Mouse (Mus musculus) c-Kit-positive CD71-positive TER-119-negative erythroid progenitor cells, embryonic 14.5 days (primary cell): ENCODE measurements at regions not wholly inside any gene's neighbourhood (a gene's known extent, or its start where the extent isn't known, plus 50 kb on each side); places are given as distances from the start of the nearest gene placed in this dataset.

Experiments used
- DNase-seq: peaks from one replicate; pipeline ENCODE4 v3.0.0-alpha.2; 2013; ENCODE audit warnings: low read depth

DNA sequence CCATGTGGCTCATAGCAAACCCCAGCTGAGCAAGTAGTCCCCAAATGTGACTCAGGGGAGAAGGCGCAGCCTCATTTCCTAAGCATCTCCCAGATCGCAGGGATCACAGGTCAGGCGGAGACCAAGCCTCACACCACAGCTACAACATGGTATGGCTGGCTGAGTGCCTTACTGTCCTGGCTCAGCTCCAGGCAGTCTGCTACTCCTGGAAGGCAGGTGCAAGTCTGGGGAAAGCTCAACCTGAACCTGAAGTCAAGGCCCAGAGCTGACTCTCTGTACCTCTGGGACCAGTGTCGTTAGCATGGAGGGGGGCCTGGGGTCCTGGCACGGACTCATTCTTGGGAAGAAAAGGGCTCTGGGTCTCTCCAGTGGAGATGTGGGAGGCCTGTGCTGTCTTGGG lies 113.0 kb upstream of the A530016L24Rik start:
- DNase-seq = no peak

DNA sequence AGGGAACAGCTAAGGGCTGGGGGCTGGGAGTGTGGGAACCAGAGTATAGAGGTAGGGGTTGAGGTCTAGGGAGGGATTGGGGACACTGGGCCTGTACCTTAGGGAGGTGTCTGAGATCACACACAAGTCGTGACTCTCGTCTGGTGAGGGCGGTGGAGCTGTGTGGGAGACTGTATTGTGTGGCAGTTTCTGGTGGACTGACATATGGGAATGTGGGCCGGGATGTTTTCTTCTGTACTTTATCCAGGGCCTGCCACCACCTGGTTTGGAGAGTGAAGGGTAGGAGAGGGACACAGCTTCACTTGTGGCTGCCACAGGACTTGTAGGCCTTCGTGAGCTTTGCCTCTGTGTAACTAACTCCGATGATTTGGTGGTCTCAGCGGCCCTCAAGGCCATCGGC lies 112.5 kb upstream of the A530016L24Rik start:
- no peak for DNase-seq

DNA sequence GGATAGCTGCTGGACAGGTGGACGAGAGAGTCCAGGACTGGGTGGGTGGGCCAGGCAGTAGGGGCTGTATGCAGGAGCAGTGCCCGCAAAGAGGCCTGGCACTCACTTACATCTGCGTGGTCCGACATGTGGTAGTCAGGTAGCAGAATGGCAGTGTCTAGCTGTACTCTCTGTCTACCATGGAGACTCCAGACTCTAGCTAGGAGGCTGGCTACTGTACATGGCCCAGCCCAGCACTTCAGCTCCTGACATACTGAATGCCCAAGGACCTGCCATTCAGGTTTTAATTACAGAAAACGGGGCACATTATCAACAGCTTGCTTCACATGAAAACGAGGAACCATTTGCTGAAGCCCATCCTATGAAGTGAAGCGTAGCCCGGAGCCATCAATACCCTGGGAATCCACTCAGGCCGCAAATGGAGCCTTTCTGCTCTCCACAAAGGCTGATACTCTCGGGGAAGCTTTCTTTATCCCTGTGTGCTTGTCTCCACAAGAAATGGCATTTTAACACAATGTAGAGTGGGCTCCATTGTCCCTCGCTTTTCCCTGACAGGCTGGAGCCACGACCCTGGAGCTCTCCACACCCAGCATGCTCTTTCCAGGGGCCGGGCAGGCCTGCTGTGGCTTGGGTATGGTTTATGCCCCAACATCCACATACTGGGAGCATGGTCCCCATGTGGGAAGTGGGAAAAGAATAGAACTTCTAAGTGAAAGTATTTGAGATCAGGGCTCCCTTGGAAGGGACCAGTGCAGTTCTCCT lies 110.6 kb upstream of the A530016L24Rik start:
- no peak for DNase-seq

DNA sequence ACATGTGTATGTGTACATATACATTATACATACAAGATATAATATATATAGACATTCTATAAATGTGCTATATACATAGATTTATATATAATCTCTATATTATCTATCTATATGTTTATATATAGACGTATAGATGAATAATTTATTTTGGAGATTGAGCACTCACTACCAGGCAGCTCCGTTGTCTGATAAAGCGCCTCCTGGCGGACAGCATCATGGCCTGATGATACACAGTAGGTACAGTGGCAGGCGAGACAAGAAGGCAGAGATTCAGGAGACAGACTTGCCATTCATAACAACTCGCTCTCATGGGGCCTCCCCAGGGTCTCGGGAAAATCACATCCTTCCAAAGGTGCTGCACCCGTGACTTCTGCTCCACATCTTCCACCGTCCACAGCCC lies 101.4 kb upstream of the A530016L24Rik start:
- no peak for DNase-seq

DNA sequence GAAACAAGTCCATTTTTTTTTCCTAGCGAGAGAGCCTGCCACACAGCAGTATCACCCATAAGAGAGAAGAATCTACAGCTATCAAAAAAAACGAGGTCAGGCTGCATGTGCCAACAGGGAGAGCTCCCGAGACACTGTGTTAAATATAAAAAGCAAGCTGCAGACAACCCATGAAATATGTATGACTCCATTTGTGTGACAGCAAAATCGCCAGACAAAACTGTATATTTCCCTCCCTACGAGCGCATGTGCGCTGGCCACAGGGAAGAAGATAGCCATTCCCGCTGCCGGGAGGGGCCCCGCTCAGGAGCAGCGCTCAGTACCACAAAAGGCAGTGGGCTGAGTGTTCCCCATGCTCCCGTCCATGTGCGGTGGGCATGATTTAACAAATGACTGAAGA lies 93.3 kb upstream of the A530016L24Rik start:
- DNase-seq = no peak

DNA sequence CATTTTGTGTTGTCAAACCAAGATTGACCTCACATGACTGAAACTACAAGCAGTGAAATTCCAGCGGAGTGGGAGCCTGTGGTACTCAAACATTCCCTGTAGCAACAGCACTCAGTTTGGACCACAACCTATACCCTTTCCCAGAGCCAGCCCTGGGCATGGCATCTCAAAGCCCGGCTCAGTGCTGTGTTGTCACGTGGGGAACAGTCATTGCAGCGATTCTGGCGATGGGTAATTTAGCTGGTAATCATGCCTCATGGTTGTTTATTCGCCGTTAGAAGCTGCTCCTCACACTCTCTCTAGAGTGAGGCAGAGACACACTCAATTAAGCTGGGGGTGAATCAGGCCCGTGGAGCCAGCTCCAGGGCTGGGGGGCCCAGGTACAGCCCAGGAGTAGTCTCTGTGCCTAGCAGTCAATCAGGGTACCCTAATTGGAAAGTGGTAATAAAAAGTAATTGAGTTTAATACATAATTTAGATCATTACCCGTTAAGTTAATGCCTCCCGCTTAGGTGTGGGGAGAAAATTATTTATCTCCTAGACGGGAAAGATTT lies 85.5 kb upstream of the A530016L24Rik start:
- DNase-seq = no peak

DNA sequence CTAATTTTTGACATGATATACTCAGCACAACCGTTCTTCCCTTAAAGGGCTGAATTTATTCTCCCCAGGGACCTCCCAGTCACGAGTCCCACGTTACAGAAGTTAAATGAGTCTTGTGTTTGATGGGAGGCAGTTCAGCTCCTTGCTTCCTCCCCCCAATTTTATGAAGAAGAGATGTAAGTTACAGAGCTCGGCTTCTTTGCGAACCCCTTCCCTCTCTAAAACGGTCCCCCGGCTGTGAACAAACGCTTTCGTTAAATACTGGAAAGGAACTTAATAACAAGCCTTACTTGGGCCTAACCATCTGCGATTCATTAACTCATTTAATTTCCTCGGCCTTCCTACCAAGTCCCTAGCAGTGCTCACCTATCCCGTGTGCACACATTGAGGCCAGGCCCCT lies 84.9 kb upstream of the A530016L24Rik start:
- DNase-seq = no peak

DNA sequence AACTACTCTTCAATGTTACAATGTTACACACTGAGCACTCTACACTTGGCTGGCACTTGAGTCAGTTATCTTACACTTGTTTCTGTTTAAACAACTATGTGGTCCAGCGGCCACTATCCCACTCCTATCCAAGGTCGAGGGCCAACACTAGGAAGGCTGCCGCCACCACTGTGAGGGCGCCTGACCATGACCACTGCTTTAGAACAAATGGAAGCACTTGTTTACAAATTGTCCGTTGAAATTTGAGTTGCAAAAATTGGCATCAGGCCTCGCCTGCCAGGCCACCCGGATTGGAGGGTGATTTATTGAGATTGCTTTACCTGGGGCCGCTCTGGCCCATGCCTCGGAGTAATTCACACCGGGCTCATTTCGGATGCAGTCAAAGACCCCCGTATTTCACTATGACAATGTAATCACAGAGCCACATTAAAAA lies 83.5 kb upstream of the A530016L24Rik start:
- no peak for DNase-seq

DNA sequence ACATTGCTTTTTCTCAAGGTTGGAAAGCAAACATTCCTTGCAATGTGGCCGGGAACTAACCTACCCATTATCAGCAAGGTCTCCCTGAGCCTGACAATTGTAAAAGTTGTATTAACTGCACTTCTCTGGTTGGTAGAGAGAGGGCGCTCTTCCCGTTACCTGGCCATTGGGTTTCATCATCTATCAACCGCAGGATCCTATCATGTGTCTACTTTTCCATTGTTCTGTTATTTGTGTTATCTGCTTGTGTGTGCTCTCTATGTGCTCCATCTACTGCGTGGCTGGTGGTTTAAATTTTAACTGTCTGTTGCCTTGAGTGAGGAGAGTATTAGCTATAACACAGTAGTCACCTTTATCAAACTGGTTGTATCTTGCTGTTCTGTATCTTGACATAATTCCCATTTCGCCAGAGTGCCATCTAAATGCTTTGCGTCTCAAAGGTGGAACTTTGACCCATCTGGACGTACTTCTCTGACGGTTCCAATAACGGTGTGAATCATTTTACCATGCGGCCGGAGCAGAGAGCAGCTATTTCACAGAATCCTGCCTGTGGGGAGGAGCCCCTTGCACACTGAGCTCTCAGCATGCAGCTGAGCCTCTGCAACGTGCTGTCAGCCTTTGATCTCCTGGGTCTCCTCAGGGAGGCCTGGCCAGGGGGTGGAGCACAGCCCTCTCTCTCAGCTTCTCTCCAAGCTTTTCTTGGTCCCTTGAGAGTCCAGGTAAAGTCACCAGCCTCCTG lies 77.5 kb upstream of the A530016L24Rik start:
- no peak for DNase-seq

DNA sequence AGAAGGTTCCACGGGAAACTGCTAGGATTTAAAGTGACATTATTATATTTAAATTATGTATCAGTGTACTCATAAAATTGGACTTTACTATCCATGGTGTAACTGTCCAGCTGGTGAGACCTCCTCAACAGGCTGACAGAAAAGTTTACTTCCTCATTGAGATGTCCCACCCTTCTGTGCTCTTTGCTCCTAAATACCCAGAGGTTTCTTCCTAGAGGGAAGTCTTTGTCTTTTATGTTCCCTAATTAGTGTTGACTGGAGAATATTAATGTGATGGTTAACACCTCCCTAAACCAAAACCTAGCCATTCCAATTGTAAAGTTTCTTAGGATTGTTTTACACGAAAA lies 76.9 kb upstream of the A530016L24Rik start:
- DNase-seq = no peak

DNA sequence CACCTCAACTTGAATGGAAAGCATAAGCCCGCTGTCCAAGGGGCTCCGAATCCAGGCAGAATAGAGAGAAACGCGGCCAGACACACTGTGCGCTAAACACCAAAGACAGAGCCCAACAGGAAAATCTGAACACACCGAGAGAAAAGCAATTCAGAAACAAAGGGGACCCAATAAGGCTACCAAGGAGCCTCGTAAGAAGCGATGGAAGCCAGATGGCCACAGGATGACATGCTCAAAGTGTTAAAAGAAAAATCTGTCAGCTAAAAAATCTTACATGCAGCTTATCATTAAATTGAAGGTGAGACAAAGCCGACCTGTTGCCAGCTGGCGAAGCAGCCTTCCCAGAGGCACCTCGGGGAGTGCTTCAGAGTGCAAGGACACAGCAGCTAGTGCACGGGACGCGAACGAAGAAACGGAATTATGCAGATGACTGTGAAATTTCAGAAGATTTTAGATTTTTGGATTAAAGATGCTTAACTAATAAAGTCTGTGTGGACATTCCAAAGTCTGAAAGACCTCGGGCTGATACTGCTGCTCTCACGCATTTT lies 73.2 kb upstream of the A530016L24Rik start:
- DNase-seq = no peak

DNA sequence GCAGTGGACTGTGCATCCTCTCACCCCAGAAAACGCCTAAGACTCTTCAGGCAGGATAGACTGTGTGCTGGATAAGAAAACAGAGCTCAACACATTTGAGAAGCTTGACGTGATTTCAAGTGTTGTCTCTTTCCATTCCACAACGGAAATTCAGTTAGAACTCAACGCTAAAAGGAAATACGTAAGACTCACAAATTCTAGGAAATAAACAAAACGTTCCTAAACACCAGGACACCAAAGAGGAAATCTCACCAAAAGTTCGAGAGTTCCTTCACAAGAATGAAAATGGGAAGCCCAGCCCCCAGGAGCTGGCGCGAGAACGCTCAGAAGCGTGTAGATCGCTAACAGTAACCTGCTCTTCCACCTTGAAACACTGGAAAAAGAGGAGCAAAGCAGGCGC lies 72.7 kb upstream of the A530016L24Rik start:
- DNase-seq = no peak

DNA sequence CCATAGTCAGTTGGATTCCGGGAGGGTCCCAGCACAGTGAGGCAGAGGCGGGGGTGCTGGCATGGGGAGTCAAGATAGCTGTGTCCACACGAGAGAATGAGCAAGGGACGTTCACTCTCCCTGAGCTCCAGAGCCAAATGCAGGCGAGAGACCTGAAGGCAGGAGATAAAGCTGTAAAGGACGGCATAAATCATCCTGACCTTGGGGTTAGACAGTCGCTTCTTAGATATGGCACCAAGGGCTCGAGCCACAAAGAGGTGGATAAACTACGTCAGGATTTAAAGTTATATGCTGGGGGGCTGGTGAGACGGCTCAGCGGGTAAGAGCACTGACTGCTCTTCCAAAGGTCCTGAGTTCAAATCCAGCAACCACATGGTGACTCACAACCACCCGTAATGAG lies 70.6 kb upstream of the A530016L24Rik start:
- no peak for DNase-seq

DNA sequence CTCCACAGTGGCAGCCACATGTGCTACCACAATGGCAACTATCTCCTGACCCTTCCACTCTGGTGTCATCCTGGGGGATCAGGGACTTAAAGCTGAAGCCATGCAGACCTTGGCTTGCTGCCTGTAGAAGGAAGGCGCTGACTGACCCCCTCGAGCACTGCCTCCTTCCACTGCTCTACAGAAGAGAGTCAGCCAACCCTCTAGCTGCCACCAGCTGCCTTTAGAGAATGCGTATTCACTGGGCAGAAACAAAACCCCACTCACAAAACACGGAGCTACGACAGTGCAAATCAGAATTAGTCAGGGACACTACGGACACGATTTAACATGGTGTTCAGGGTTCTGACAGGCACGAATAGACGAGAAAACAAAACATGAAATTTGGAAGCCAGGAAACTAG lies 67.1 kb upstream of the A530016L24Rik start:
- no peak for DNase-seq

DNA sequence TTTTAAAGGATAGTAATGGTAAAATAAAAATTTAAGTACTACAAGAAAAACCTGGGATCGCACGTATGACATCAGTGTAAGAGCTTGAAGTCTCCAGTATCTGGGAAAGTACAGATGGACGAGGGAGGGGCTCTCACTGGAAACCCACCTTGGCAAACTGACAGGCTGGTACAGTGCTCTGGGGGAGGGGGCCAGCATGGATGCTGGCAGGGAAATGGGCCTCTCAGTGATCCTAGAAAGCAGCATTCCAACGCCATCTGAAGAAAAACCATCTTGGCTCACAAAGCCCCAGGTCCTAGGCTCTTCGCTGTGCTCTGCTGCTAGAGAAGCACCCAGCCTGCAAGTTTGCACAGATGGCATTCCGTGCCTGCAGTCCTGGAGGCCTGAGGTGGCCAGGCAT lies 65.1 kb upstream of the A530016L24Rik start:
- DNase-seq = no peak

DNA sequence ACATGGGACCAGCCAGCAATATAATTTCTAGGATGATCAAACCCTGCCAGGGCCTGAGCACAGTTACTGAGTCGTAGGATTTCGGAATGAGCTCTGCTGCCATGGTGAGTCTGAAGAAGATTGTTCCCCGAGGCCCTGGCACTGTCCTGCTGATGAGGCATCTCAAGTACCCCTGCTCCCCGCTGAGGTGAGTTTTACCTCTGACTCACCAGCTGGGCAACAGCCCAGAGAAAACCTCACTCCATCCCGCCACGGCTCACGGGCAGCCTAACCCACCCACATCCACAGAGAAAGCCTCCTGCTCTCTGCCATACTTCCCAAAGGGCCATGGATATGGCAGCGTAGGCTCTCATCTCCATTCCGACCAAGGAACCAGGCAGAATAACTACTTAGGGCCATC lies 62.6 kb upstream of the A530016L24Rik start:
- DNase-seq = no peak

DNA sequence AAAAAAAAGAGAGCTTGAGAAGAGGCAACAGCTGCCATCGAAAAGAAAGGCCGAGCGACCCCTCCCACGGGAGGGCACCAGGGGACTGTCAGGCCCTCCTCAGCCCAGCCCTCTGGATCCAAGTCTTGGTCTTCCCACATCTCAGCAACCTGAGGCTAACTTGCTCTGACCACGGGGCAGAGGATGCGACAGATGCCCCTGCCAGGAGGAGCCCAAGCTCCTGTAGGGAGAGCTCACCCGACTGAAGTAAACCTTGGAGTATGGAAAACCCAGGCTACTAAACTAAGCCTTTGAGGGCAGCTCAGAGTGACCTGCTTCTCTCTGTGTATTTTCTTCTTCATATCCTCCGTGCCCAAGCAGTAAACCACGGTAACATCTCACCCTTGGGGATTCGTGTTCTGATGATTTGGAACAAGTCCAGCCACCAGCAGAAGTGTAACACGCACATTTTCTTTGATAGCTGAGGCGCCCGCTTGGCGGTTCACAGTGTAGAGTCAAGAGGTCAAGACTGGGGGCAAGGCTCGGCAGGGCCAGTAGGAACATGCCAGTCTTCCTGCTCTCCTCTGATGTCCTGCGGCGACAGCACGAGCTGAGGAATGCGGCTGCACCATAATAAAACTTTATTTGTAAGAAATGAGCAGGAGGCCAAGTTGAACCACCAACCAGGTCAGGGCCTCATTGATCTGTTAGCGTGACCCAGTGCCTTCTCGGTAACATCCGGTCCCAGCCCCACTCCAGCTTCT lies 59.0 kb upstream of the A530016L24Rik start:
- no peak for DNase-seq

DNA sequence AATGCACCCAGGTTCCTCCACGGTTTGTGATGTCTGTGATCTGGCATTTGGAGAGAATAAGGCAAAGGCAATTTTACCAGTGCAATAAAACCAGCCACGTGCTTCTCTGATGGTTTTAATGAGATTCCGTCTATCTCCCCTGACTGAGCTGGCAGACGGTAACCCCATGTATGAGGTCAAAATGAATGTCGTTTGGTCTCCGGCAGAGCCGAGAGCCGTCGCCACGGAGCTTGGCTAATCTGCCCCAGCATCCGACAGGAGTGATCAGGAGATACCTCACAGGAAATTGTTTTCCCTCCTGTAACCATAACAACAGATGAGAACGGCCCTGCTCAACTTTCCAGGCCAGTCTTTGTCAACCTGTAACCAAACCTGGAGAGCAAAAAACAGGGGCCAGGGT lies 55.9 kb upstream of the A530016L24Rik start:
- DNase-seq = no peak

DNA sequence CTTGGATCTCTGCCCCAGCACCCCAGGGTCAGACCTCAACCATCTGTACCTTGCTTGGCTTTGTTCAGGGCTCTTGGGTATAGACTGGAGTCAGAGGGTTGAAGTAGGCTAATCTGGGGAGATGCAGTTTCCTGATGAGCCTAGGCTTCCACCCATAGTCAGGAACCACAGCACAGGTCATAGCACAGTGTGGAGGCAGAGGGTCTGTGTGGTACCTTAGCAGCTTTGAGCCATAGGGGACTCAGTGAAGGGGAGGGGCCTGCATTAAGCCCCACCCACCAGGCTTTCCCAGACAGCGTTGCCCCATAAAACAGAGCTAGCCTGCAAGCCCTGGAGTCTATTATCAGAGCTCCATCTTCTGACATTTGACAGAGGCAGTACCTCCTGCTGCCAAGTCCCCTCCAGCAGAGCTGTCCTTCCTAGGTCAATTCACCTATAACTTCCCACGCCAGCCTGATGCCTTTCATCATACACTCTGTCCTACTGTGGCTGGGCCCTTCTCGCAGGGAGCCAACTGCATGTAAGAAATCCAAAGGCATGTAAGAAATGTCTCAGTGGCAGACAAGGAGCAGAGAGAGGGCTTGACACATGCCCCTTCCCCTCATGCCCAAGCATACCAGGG lies 54.5 kb upstream of the A530016L24Rik start:
- no peak for DNase-seq

DNA sequence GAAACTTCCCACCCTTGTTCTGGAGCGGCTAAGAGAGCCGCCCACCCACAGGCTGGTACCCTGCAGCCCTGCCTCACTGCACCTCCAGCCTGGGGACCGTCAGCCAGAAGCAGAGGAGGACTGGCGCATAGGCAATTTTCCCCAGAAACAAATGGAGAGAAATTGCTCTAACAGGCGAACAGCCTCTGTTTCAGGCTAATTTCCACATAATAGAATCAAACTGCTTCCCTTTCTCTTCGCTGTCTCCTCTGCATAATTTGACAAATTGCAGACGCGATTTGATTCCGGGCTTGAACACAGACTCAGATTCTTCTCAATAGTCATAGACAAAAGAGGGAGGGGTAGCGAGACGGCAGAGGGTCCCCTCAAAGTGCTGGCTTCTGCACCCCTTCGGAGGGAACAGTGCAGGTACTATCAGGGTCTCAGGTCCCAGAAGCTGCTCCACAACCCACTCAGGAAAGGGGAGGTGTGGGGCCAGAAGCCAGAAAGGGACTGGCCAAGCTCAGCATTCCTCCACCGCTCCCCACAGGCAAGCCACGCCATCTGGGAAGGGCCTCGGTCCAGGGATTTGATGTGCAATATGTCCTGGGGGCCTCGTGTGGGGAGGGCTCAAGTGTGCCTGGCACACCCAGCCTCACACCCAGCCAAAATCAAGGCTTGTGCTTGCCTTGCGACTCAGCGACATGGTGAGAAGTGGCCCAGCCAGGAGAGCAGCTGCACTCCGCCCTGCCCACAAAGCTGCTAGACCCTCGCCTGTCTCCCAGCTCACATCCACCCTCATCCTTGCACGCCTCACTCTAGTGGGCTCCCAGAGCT lies 53.7 kb upstream of the A530016L24Rik start:
- DNase-seq = no peak

DNA sequence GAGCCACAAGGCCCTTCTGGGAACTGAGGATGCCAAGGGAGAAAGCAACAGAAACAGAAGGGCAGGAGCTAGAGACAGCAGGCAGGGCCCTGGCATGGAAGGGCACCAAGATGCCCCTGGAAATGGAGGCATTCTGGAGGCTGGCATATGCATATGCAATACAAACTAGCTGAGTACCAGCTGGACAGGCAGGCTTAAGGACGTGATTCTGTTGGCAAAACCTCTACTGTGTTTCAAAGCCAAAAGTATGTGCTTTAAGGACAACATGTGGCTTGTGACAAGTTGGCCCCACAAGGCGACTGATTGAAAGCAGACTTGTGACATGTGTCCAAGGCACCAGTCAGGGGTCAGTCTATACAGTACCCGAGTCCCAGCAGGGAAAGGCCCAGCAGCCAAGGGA lies 52.2 kb upstream of the A530016L24Rik start:
- no peak for DNase-seq
